Mouse (Mus musculus) layer of hippocampus, adult 9-10 months (tissue): ENCODE data around the gene Rnpepl1.

ENCODE experiments used
- DNase-seq: peaks from one replicate; pipeline ENCODE4 v3.0.0; 2022; ENCODE audit warnings: low spot score

Rnpepl1 gene

GRCm38 (mm10) chr1:92907632-92908360 lies 2.8 kb upstream of the Rnpepl1 start:
- DNase-seq, result no peak

- DNase-seq, result no peak
Observed at GRCm38 (mm10) chr1:92908664-92909063, 1.9 kb upstream of the Rnpepl1 start.

GRCm38 (mm10) chr1:92909068-92909467 lies 1.5 kb upstream of the Rnpepl1 start:
- DNase-seq, result no peak

- no peak for DNase-seq
Observed at GRCm38 (mm10) chr1:92910925-92911720, 540 bp downstream of the Rnpepl1 start.

GRCm38 (mm10) chr1:92911721-92912138 lies 1.1 kb downstream of the Rnpepl1 start:
- no peak for DNase-seq

- no peak for DNase-seq
Observed at GRCm38 (mm10) chr1:92912286-92912685, 1.7 kb downstream of the Rnpepl1 start.

GRCm38 (mm10) chr1:92914239-92914638 lies 3.7 kb downstream of the Rnpepl1 start:
- no peak for DNase-seq

- no peak for DNase-seq
Observed at GRCm38 (mm10) chr1:92914993-92915392, 4.4 kb downstream of the Rnpepl1 start.

- DNase-seq, result no peak
Observed at GRCm38 (mm10) chr1:92916725-92917124, 6.1 kb downstream of the Rnpepl1 start.

GRCm38 (mm10) chr1:92919151-92919550 lies 8.6 kb downstream of the Rnpepl1 start:
- DNase-seq, result no peak

GRCm38 (mm10) chr1:92919775-92920174 lies 9.2 kb downstream of the Rnpepl1 start:
- no peak for DNase-seq

- no peak for DNase-seq
Observed at GRCm38 (mm10) chr1:92920474-92921200, 10.1 kb downstream of the Rnpepl1 start.

GRCm38 (mm10) chr1:92921496-92921895 lies 10.9 kb downstream of the Rnpepl1 start:
- DNase-seq, result no peak

GRCm38 (mm10) chr1:92930171-92930706 lies 19.7 kb downstream of the Rnpepl1 start:
- DNase-seq, result no peak

- DNase-seq, result no peak
Observed at GRCm38 (mm10) chr1:92933611-92934010, 23.0 kb downstream of the Rnpepl1 start.

- DNase-seq, result peak; percentile 96
Observed at GRCm38 (mm10) chr1:92934182-92934827, 23.7 kb downstream of the Rnpepl1 start, which contains the start of gene Capn10. Gene Capn10, plus strand, starts transcription at chr1:92934376.

GRCm38 (mm10) chr1:92935054-92935962 lies 24.7 kb downstream of the Rnpepl1 start:
- no peak for DNase-seq

- no peak for DNase-seq
Observed at GRCm38 (mm10) chr1:92935977-92936376, 25.4 kb downstream of the Rnpepl1 start.

- no peak for DNase-seq
Observed at GRCm38 (mm10) chr1:92936467-92936866, 25.9 kb downstream of the Rnpepl1 start.

- DNase-seq, result no peak
Observed at GRCm38 (mm10) chr1:92937797-92938196, 27.2 kb downstream of the Rnpepl1 start.

GRCm38 (mm10) chr1:92939746-92940145 lies 29.2 kb downstream of the Rnpepl1 start:
- DNase-seq, result no peak
